Mouse (Mus musculus) fibroblast of lung, adult 2 months (primary cell): Measurements from ENCODE around the gene Slc25a36.
A peak's percentile ranks its signal among the peaks of the same experiment; 100 is the strongest.

Source experiments
- DNase-seq: peaks from one replicate; pipeline ENCODE4 v3.0.0-alpha.2; 2011; ENCODE audit warnings: low read depth

Slc25a36 gene

GRCm38 (mm10) chr9:97110571-97111390 is at the start of gene Slc25a36:
Gene Slc25a36 (minus strand): TSS chr9:97111157.
- peak; percentile 95 for DNase-seq

DNA sequence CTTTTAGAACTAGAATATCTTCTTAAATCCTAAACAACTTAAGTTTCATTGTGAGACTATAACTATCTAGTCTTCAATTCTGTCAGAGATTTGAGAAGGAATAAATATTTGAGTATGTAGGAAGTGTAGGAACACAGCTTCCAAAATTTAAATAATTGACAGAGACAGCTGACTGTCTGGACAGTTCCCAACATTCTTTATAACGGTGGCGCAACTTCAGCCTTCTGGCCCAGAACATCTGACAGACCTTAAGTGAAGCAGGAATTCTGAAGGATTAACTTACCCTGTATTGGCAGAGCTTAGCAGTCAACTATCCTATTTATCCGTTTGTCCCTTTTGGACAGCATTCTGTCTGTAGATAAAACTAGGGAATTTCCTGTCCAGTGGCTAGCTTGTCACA is 47.5 kb upstream of the Slc25a36 start:
- no peak for DNase-seq

DNA sequence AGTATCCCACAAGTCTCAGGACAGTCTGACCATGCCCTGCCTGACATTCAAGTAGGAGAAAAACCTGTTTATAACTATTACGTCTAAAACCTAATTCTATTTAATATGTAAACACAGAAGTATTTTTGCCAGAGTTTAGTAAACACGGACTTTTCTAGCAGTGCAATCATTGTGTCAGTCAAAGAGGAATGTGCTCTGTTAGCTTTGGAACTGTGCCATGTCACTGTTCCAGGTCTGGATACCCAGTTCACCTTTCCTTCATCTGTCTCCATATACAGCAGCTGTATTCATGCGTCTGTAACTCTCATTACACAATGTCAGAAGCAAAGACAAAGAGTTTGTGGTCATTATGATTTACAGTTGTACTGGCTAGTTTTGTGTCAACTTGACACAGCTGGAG is 45.0 kb upstream of the Slc25a36 start:
- DNase-seq: no peak

- no peak for DNase-seq
Measured at GRCm38 (mm10) chr9:97154956-97155355, 44.0 kb upstream of the Slc25a36 start.

DNA sequence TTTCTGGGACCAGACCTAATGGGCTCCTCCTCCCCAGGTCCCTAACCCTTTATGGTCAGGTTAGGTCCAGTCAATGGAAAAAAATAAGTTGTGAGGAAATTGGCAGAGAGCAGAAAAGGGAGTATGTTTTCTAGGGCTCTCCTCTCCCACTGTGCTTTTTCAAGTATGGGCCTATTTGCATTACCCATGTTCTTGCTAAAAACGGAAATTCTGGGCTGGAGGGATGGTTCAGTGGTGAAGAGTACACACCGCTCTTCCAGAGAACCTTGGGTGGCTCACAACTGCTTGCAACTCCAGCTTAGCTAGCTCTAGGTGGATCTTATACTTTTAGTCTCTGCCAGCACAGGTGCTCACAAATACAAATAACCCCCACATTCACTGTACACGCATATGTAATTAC is 42.0 kb upstream of the Slc25a36 start:
- DNase-seq: no peak

- DNase-seq: no peak
Measured at GRCm38 (mm10) chr9:97147270-97147669, 36.3 kb upstream of the Slc25a36 start.

DNA sequence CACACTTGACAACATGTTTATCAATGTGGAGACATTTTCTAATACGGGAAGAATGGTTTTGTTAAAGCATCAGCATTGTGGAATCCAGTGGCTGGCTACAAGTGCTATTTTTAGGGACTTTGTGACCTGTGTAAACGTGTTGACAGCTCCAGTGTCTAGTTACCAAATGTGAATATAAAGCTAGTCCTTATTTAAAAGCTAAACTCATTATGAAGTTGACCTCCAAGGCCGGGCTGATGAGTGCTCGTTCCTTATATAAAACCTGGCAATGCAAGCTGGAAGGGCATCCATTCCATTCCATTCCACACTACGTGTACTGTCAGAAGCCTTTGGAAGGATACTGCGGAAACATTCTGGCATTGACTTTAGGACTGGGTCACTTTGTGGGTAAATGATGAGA is 34.4 kb upstream of the Slc25a36 start:
- peak; percentile 44 for DNase-seq

DNA sequence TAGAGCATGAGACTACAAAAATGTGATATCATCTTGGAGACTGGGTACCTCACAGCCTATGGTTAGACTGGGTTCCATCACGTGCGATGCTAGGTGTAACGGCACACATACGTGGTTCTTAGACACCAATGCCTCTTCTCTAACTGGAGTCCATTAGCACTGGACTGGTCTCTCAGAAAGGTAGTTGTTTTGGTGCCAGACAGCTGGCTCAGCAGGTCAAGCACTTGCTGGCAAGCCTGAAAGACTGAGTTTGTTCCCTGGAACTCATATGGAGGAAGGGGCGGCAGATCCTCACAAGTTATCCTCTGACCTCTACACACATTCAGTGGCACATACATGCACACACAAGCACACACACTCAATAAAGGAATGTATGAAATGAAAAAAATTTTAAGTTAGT is 32.5 kb upstream of the Slc25a36 start:
- DNase-seq: no peak

GRCm38 (mm10) chr9:97142558-97142957 is 31.6 kb upstream of the Slc25a36 start:
- no peak for DNase-seq

DNA sequence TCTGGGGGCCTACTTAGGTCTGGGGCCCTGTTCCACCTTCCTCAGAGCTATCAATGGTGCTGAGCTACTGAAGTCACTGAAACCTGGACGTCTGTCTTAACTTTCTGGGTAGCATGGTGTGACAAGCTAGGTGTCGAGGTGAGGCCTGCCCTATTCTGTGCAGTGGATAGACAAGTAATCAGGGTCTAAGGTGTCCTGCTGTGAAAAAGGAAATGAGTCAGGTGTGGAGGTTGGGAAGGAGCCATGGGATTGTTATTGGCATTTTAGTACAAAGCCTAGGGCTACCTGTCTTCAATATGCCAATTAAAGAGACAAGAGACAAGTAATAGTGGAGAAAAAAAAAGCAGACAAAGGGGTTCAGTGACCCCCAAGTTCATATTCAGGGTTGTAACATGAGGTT is 30.8 kb upstream of the Slc25a36 start:
- DNase-seq: no peak

GRCm38 (mm10) chr9:97140145-97140932 is 29.4 kb upstream of the Slc25a36 start:
- no peak for DNase-seq

DNA sequence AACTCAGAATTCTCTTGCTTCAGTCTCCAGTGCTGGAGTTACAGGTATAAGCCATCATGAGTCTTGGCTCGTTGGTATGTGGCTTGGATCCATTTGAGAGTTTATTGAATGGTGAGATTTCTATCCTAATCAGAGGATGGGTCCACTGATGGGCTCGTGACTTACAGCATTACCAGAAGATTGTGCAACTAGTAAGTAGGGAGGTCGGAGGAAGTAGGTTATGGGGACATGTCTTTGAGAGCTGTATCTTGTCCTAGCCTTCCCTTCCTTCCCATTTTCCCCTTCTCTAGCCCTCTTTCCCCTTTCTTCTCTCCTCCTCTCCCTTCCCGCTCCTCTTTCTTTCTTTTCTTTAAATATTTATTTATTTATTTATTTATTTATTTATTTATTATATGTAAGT is 26.7 kb upstream of the Slc25a36 start:
- DNase-seq: no peak

GRCm38 (mm10) chr9:97137116-97137515 is 26.2 kb upstream of the Slc25a36 start:
- no peak for DNase-seq

DNA sequence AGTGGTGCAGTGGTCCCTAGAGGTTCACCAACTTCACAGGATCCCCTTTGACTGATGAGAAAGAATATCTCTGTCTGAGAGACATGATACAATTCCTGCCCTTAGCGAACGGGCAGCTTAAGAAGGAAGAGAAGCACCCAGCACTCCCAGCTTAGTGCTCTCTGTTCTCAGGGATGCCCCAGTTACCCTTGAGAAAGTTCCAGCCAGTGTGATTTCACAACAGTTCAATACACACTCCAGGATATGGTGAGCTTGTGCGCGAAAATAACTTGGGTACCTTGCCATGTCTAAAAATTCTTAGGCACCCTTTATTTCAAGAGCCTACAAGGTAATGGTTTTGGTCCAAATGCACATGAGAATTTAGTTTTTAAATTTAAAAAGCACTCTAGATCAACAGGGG is 24.9 kb upstream of the Slc25a36 start:
- DNase-seq: no peak

DNA sequence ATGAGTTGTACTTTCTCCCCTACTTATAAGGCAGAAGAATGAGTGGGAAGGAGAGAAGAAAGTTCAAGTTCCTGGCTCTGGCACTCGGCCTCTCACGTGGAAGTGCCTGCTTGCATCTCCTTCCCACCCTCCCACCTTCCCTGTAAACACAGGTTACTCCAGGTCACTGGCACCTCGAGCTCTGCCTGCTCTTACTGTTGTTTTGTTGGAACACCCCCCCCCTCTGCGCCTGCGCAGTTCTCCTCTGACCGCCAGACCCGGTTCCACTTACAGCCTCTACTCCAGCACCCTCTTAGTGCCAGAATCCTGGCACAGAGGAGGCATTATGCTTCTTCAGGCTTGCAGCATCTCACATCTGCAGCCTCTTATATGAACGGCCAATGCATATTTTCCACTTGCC is 22.2 kb upstream of the Slc25a36 start:
- DNase-seq: no peak

GRCm38 (mm10) chr9:97130001-97130400 is 19.0 kb upstream of the Slc25a36 start:
- DNase-seq: no peak

DNA sequence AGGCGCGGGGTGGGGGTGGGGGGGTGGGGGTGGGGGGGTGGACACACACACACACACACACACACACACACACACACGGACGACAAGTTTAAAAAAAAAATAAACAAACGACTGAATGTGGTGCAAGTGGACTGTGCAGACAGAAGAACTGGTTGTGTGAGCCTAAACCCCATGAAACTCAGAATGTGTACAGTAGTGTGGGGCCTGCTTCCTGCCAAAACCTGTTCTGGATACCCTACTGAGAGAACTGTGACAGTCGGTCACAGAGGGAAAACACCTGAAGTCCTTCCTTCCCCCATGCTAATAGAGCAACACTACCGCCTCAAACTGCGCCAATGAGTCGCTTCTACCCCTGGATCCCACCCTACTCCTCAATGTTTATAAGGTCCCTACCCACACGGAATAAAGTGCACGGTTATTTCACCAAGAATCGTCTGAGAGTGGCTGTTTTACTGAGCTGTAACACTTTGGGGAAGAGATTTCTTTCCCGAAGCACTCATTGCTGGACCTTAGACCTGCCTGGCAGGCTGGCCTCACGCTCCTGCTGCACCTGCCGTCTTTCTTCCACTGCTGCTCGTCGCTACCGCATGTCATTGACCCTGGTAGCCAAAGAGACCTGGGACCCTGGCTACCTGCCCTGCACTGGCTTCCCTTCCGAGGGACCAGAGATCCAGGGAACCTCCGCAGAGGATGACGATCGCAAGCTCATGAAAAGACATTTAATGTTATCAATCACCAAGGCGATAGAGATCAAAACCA is 13.2 kb upstream of the Slc25a36 start:
- no peak for DNase-seq

- no peak for DNase-seq
Measured at GRCm38 (mm10) chr9:97121432-97121831, 10.5 kb upstream of the Slc25a36 start.

GRCm38 (mm10) chr9:97114271-97114670 is 3.3 kb upstream of the Slc25a36 start:
- DNase-seq: no peak

DNA sequence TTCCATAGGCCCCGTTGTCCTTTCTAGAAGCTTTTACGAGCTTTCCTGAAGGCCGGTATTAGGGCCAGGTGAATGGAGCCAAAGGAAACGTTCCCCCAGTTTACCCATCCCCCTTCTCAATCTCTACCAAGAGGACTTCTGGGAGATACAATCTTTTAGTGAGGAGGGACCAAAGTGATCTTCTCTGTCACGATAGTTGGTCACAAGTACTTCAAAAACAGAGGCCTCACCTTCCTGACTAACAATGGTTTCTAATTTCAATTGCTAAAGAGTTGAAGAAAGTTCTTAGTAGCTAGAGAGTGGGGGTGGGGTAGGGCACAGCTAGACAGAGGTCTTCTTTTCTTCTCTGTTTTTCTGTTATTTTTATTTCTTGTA is 2.6 kb upstream of the Slc25a36 start:
- DNase-seq: no peak

GRCm38 (mm10) chr9:97112797-97113554 is 2.0 kb upstream of the Slc25a36 start:
- DNase-seq: no peak

GRCm38 (mm10) chr9:97112238-97112637 is 1.3 kb upstream of the Slc25a36 start:
- no peak for DNase-seq
